Mouse (Mus musculus): ENCODE measurements around the gene Atp8b3. TPM values are rescaled to one million over a fixed set of nuclear protein-coding genes. Genes with fewer than 3 reads are reported as not detected.

Gene Atp8b3
- total and polyA plus RNA-seq, 2 experiments from 2014 or later, result 0.05 to 0.46 TPM

DNA sequence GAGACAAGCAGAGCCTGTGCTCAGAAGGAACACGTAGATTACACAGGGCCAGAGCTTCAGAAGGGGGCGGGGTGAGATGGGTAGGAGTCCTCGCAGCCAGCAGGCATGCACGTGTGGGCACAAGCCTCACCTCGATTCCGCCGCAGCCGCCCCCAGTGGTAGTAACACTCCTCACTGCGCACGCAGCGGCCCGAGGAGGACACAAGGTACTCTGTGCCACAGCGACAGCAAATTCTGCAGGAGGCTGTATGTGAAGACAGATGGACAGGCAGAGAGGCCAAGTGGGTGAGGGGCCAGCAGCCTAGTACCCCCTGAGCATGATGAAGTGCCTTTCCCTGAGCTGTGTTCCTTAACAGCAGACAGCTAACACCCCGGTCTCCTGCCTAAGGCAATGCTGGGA lies 4.9 kb upstream of the Atp8b3 start:
- TF ChIP-seq CTCF (IDR thresholded peaks at IDR 0.05; ENCODE audit: low read depth), result no peak
- no peak overlapping the region for H3K4me2 ChIP-seq (ENCODE audit: low read depth)
- peaks cover 73% of the 10 kb centered on the region for H3K36me3 ChIP-seq (ENCODE audit: insufficient read depth)
- no peak overlapping the region for H3K4me3 ChIP-seq (ENCODE audit: low read depth, low read length)
- no peaks in the 10 kb centered on the region for H3K4me1 ChIP-seq (ENCODE audit: insufficient read depth)
- ATAC-seq (no peak), DNase-seq (no peak)
- no peaks in the 10 kb centered on the region for H3K27me3 ChIP-seq (ENCODE audit: insufficient read depth, low read length)
- no peak overlapping the region for H3K27ac ChIP-seq (ENCODE audit: low read depth, low read length)
- 96% methylated on average over 14 of the region's 14 CpGs for WGBS
- H3K9me3 ChIP-seq (ENCODE audit: low read length), result no peaks in the 10 kb centered on the region
- H3K9ac ChIP-seq, result no peak overlapping the region

DNA sequence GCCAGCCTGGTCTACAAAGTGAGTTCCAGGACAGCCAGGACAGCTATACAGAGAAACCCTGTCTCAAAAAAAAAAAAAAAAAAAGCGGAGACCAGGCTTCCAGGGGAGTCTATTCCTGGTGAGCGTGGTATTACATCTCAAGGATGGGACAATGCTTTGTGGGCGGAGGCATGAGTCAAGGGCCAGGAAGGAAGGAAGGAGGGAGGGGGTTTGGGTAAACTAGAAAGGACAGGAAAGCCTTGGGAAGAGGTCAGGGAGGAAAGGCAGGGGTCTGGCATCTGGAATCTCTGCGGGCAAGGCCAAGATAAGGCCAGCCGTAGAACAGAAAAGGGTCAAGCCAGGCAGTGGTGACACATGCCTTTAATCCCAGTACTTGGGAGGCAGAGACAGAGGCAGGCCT lies 569 bp upstream of the Atp8b3 start:
- Histone ChIP-seq H3K27ac (ENCODE audit: low read depth, low read length) (no peak overlapping the region), H3K27me3 (ENCODE audit: insufficient read depth, low read length) (peaks cover 4% of the 10 kb centered on the region), H3K9ac (no peak overlapping the region), H3K4me2 (ENCODE audit: low read depth) (no peak overlapping the region), H3K4me3 (ENCODE audit: low read depth, low read length) (no peak overlapping the region), H3K4me1 (ENCODE audit: insufficient read depth) (no peaks in the 10 kb centered on the region; the same call in 1 of the 2 replicates), H3K36me3 (ENCODE audit: insufficient read depth) (peaks cover 35% of the 10 kb centered on the region), H3K9me3 (ENCODE audit: low read length) (no peaks in the 10 kb centered on the region)
- no peak for DNase-seq
- no peak for TF ChIP-seq CTCF (IDR thresholded peaks at IDR 0.05; ENCODE audit: low read depth)
- WGBS, result 64% methylated on average over 5 of the region's 5 CpGs
- ATAC-seq, result no peak

DNA sequence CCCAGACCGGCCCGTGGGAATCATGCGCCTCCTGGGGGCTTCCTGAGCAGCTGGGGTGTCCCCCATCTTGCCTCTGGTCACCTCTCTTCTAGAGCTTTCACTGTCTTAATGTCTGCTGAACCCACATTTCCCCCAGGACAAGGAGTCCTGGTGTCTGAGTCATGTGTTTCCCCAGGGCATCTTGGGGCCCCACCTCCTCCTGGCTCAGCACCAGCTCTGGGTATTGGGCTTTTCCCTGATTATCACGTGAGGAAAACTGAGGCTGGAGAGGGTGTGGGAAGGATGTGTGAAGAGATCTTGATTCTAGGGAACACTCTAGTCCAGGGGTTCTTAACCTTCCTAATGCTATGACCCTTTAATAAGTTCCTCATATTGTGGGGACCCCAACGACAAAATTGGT lies 744 bp downstream of the Atp8b3 start:
- H3K9me3 ChIP-seq (ENCODE audit: low read length), result no peaks in the 10 kb centered on the region
- H3K27me3 ChIP-seq (ENCODE audit: insufficient read depth, low read length), result peaks cover 4% of the 10 kb centered on the region
- 66% methylated on average over 5 of the region's 5 CpGs for WGBS
- no peak overlapping the region for H3K27ac ChIP-seq (ENCODE audit: low read depth, low read length)
- no peak overlapping the region for H3K4me3 ChIP-seq (ENCODE audit: low read depth, low read length)
- DNase-seq (no peak), ATAC-seq (no peak)
- TF ChIP-seq CTCF (IDR thresholded peaks at IDR 0.05; ENCODE audit: low read depth), result no peak
- no peak overlapping the region for H3K4me2 ChIP-seq (ENCODE audit: low read depth)
- H3K4me1 ChIP-seq (ENCODE audit: insufficient read depth), result no peaks in the 10 kb centered on the region; the same call in 1 of the 2 replicates
- H3K36me3 ChIP-seq (ENCODE audit: insufficient read depth), result peaks cover 22% of the 10 kb centered on the region
- H3K9ac ChIP-seq, result no peak overlapping the region

DNA sequence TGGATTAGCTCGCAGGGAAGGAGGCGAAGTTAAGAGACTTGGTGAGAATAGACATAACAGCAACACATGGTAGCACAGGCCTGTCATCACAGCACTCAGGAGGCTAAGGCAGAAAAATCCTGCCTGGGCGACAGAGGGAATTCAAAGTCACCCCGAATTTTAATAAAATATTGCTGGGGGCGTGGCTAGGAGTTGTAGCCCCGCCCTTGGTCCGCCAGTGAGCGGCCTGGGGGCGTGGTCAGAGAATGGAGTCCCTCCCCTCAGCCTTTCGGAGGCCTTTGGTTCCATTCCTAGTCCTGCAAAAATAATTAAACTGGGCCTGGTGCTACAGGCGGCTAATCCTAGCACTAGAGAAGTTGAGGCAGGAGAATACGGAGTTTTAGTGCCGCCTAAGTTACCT lies 3.2 kb downstream of the Atp8b3 start:
- no peak overlapping the region for H3K4me3 ChIP-seq (ENCODE audit: low read depth, low read length)
- H3K9me3 ChIP-seq (ENCODE audit: low read length), result no peaks in the 10 kb centered on the region
- no peak for TF ChIP-seq CTCF (IDR thresholded peaks at IDR 0.05; ENCODE audit: low read depth)
- DNase-seq (no peak), ATAC-seq (no peak; the same call in 1 of the 2 replicates)
- H3K9ac ChIP-seq, result no peak overlapping the region
- no peaks in the 10 kb centered on the region; the same call in 1 of the 2 replicates for H3K4me1 ChIP-seq (ENCODE audit: insufficient read depth)
- 14% methylated on average over 13 of the region's 13 CpGs for WGBS
- no peak overlapping the region for H3K27ac ChIP-seq (ENCODE audit: low read depth, low read length)
- peaks cover 4% of the 10 kb centered on the region for H3K27me3 ChIP-seq (ENCODE audit: insufficient read depth, low read length)
- H3K36me3 ChIP-seq (ENCODE audit: insufficient read depth), result no peaks in the 10 kb centered on the region
- peak overlapping the region; percentile 26; the same call in 1 of the 2 replicates for H3K4me2 ChIP-seq (ENCODE audit: low read depth)

DNA sequence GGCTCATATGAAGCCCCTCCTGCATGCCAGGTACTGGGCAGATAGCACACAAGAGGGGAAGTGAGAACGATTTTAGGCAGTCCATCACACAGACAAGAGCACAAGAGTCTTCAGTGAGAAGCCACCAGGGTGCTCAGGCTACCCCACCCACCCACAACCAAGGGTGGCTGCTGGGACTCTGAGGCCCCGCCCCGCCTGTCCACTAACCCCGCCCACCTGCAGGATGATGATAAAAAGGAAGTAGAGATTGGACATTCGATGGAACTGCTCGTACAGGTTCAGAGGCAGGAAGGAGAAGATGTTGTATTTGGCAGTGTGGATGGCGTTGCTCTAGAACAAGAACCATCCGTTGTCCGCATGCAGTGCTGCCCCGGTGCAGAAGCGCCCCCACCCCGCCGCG lies 3.9 kb downstream of the Atp8b3 start:
- no peaks in the 10 kb centered on the region for H3K36me3 ChIP-seq (ENCODE audit: insufficient read depth)
- H3K9me3 ChIP-seq (ENCODE audit: low read length), result no peaks in the 10 kb centered on the region
- no peak overlapping the region; the same call in none of the 2 replicates for H3K4me3 ChIP-seq (ENCODE audit: low read depth, low read length)
- H3K27ac ChIP-seq (ENCODE audit: low read depth, low read length), result no peak overlapping the region
- H3K27me3 ChIP-seq (ENCODE audit: insufficient read depth, low read length), result peaks cover 4% of the 10 kb centered on the region
- 11% methylated on average over 14 of the region's 14 CpGs for WGBS
- ATAC-seq, result no peak
- no peak overlapping the region for H3K9ac ChIP-seq
- DNase-seq, result no peak
- no peak for TF ChIP-seq CTCF (IDR thresholded peaks at IDR 0.05; ENCODE audit: low read depth)
- H3K4me1 ChIP-seq (ENCODE audit: insufficient read depth), result no peaks in the 10 kb centered on the region; the same call in 1 of the 2 replicates
- H3K4me2 ChIP-seq (ENCODE audit: low read depth), result peak overlapping the region; percentile 26

DNA sequence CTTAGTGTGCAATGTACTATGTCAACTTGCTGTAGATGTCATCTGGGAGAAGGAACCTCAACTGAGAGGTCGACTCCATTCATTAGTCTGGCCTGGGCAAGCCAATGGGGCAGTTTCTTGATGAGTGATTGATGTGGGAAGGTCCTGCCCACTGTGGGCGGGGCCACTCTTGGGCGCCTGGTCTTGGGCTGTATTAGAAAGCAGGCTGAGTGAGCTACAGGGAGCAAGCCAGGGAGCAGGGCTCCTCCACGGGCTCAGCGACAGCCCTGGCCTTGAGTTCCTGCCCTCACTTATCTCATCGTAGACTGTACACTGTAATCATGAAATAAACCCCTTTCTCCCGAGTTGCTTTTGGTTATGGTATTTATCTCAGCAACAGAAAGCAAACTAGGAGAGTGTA lies 5.2 kb downstream of the Atp8b3 start:
- H3K4me3 ChIP-seq (ENCODE audit: low read depth, low read length), result no peak overlapping the region
- H3K4me1 ChIP-seq (ENCODE audit: insufficient read depth), result no peaks in the 10 kb centered on the region; the same call in 1 of the 2 replicates
- WGBS, result 22% methylated on average over 7 of the region's 7 CpGs
- TF ChIP-seq CTCF (IDR thresholded peaks at IDR 0.05; ENCODE audit: low read depth), result no peak
- no peak overlapping the region for H3K9ac ChIP-seq
- no peak overlapping the region for H3K4me2 ChIP-seq (ENCODE audit: low read depth)
- H3K9me3 ChIP-seq (ENCODE audit: low read length), result no peaks in the 10 kb centered on the region
- ATAC-seq (no peak), DNase-seq (no peak)
- no peak overlapping the region for H3K27ac ChIP-seq (ENCODE audit: low read depth, low read length)
- no peaks in the 10 kb centered on the region for H3K36me3 ChIP-seq (ENCODE audit: insufficient read depth)
- peaks cover 4% of the 10 kb centered on the region for H3K27me3 ChIP-seq (ENCODE audit: insufficient read depth, low read length)

DNA sequence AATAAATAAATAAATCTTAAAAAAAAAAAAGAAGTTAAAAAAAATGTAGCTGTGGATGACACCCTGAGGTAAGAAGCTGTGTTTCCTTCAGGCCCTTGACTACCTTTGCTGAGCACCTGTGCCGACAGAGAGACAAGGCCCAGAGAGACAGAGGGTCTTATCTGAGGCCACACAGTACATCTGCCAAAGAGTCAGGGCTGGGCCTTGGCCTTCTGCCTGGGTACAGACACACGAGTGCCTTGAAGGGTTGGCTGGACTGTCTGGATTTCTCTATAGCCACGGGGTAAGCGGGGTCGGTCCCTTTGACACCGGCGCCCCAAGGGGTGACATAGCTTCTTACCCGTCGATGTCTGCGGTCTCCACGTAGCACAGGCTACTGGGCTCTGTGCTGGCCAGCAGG lies 6.1 kb downstream of the Atp8b3 start:
- WGBS, result 88% methylated on average over 11 of the region's 11 CpGs
- Histone ChIP-seq H3K36me3 (ENCODE audit: insufficient read depth) (no peaks in the 10 kb centered on the region), H3K9ac (no peak overlapping the region), H3K27ac (ENCODE audit: low read depth, low read length) (no peak overlapping the region), H3K27me3 (ENCODE audit: insufficient read depth, low read length) (no peaks in the 10 kb centered on the region; the same call in 1 of the 2 replicates), H3K9me3 (ENCODE audit: low read length) (no peaks in the 10 kb centered on the region), H3K4me3 (ENCODE audit: low read depth, low read length) (no peak overlapping the region), H3K4me1 (ENCODE audit: insufficient read depth) (no peaks in the 10 kb centered on the region; the same call in 1 of the 2 replicates), H3K4me2 (ENCODE audit: low read depth) (no peak overlapping the region)
- no peak for TF ChIP-seq CTCF (IDR thresholded peaks at IDR 0.05; ENCODE audit: low read depth)
- no peak for DNase-seq
- ATAC-seq, result no peak
